Mouse (Mus musculus) embryonic facial prominence, embryonic 14.5 days (tissue): Measurements from ENCODE around the gene Ptprh. TPM values are rescaled to one million over a fixed set of nuclear protein-coding genes. Genes with fewer than 3 reads are reported as not detected.

Source experiments
- ATAC-seq: fragments of 200-750 bp; cut with Nextera tagmentation; 2 replicates; pipeline ENCODE4 v1.8.0; 2017; ENCODE audit warnings: low read depth, moderate number of reproducible peaks, moderate TSS enrichment
- DNase-seq: peaks from one replicate; pipeline ENCODE4 v3.0.0-alpha.2; 2015; ENCODE audit warnings: low spot score
- H3K27ac ChIP-seq: fragments of 300-500 bp; sonication (generic); replicated peaks from 2 replicates; pipeline ENCODE4 v1.5.1; 2014; ENCODE audit warnings: low read depth, mild to moderate bottlenecking, low read length, moderate library complexity
- H3K27me3 ChIP-seq: fragments of 300-500 bp; sonication (generic); replicated peaks from 2 replicates; pipeline ENCODE4 v1.6.1; 2014; ENCODE audit warnings: low read length; ENCODE audit not compliant: control insufficient read depth, insufficient read depth
- H3K36me3 ChIP-seq: fragments of 300-500 bp; sonication (generic); 2 replicates; pipeline ENCODE4 v1.6.1; 2014; ENCODE audit warnings: low read length, mixed read lengths; ENCODE audit not compliant: control insufficient read depth, insufficient read depth
- H3K4me1 ChIP-seq: fragments of 300-500 bp; sonication (generic); 2 replicates; pipeline ENCODE4 v1.6.1; 2014; ENCODE audit warnings: antibody characterized with exemption, low read length; ENCODE audit not compliant: control insufficient read depth, insufficient read depth
- H3K4me2 ChIP-seq: fragments of 300-500 bp; sonication (generic); 2 replicates; pipeline ENCODE4 v1.6.1; 2014; ENCODE audit warnings: low read depth, mild to moderate bottlenecking, low read length, moderate library complexity, mixed read lengths
- H3K4me3 ChIP-seq: fragments of 300-500 bp; sonication (generic); 2 replicates; pipeline ENCODE4 v1.5.1; 2014; ENCODE audit warnings: low read depth, mild to moderate bottlenecking, low read length
- H3K9ac ChIP-seq: fragments of 300-500 bp; sonication (generic); 2 replicates; pipeline ENCODE4 v1.6.1; 2014; ENCODE audit warnings: low read depth, mild to moderate bottlenecking, low read length, moderate library complexity, mixed read lengths
- H3K9me3 ChIP-seq: fragments of 300-500 bp; sonication (generic); 2 replicates; pipeline ENCODE4 v1.6.1; 2016; ENCODE audit warnings: low read length; ENCODE audit not compliant: control insufficient read depth
- WGBS: fragments of 180-500 bp; shearing (Covaris S2); extraction: QIAGEN DNeasy Blood & Tissue Kit; methylation state at CpG from one replicate; pipeline ENCODE4 v1.1.7; 2014; 5-methylcytosine and 5-hydroxymethylcytosine counted together
- polyA plus RNA-seq: library from polyadenylated mRNA; unstranded; fragments of >200 nt; fragmentation: Nextera tagmentation; extraction: Ambion mirVana; gene quantifications from 2 replicates; pipeline ENCODE4 v1.2.1, GENCODE M21; 2014

Gene Ptprh
- polyA plus RNA-seq, 1 experiment from 2014 or later, result not detected

DNA sequence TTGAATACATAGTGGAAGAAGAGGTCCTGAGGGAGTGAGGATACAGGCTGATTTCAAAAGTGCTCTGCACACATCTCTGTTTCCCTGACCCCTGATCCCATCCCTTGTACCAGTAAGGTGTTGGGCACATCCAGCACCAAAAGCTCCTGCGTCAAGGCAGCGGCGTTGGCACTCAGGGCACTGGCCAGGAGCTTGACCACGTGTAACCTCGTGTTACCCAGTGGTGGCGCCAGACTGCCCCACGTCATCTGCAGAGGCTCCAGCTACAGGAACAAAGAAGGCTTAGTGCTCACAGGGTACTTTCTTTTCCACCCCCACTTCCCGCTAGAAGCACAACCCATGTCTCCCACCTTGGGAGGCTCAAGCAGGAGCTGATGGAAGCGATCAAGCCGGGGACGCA is 37.3 kb upstream of the Ptprh start:
- DNase-seq (no peak), ATAC-seq (no peak)
- Histone ChIP-seq H3K27ac (no peak overlapping the region), H3K4me2 (no peak overlapping the region), H3K36me3 (peaks cover 89% of the 10 kb centered on the region), H3K27me3 (no peaks in the 10 kb centered on the region), H3K9me3 (no peaks in the 10 kb centered on the region), H3K4me1 (no peaks in the 10 kb centered on the region), H3K4me3 (no peak overlapping the region), H3K9ac (no peak overlapping the region)
- 77% methylated on average over 11 of the region's 11 CpGs for WGBS

DNA sequence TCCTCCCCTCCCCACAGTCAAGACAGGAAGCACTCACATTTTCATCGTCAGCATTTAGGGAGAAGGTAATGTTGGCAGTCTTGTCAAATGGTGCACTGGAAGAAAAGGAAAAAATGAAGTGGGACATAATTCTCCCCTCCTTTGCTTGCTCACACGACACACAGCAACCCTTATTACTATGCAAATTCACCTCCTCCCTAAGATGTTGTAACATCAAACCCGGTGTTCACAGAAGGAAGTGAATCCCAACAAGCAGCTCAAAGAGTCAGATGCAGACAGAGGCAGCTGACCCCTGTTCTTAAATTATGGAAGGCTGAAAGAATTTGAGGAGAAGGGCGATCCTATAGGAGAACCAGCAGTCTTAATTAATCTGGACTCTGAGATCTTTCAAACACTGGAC is 32.3 kb upstream of the Ptprh start:
- WGBS, result 81% methylated on average over 4 of the region's 4 CpGs
- H3K36me3 ChIP-seq, result peaks cover 88% of the 10 kb centered on the region

DNA sequence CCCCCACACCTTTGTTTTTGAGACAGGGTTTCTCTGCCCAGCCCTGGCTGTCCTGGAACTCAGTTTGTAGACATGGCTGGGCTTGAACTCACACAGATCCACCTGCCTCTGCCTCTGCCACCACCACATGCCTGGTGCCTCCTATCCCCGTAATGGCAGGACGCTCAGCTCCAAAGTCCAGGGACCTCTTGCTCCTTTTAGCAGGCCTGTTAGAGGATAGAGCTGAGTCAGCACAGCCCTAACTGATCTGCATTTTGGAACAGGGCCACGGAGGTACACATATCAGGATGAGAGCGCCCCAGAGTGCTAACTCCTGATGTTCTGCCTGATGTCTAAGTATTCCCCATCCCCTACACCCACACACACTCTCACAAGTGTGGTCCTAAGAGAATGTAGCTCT is 27.2 kb upstream of the Ptprh start, which contains the start of gene Tmem86b:
Gene Tmem86b (minus strand): TSS at position 392 of the 400 bp plus-strand sequence.
- no peak within 1 kb of the TSS for H3K4me3 ChIP-seq
- H3K4me2 ChIP-seq, result no peak within 1 kb of the TSS
- no peaks in the 10 kb centered on the region for H3K9me3 ChIP-seq
- no peak within 1 kb of the TSS for H3K27ac ChIP-seq
- no peaks in the 10 kb centered on the region for H3K4me1 ChIP-seq
- no peak within 1 kb of the TSS for H3K9ac ChIP-seq
- no peak for ATAC-seq
- 89% methylated on average over 4 of the region's 4 CpGs for WGBS
- no peaks in the 10 kb centered on the region for H3K27me3 ChIP-seq
- peaks cover 73% of the 10 kb centered on the region for H3K36me3 ChIP-seq
- DNase-seq, result no peak

More for the DNA sequence above, 32.3 kb upstream of the Ptprh start:
- ATAC-seq, result no peak
- Histone ChIP-seq H3K9ac (no peak overlapping the region), H3K4me2 (no peak overlapping the region), H3K9me3 (no peaks in the 10 kb centered on the region), H3K27ac (no peak overlapping the region), H3K4me3 (no peak overlapping the region), H3K27me3 (no peaks in the 10 kb centered on the region), H3K4me1 (no peaks in the 10 kb centered on the region)
- no peak for DNase-seq

DNA sequence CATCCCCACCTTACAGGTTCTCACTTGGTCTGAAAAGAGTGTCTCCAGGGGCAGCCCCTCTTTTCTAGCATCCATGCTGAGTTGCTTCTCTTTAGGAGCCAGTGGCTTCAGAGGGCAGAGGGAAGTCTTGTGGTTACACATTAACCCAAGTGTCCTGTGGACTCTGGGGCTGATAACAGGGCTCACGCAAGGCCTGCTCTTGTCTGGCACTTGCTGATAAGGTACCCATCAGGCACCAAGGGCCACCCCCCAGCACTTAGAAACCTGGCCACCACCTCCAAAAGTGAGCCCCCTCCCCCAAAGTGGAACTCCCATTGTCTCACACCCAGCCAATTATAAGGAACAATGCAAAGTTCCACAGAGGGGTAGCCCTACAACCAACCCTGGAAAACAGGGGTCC is 26.4 kb upstream of the Ptprh start:
- H3K27me3 ChIP-seq, result no peaks in the 10 kb centered on the region
- H3K9ac ChIP-seq, result no peak overlapping the region
- 100% methylated on average over 1 of the region's 1 CpGs for WGBS
- H3K4me3 ChIP-seq, result no peak overlapping the region
- no peak overlapping the region for H3K4me2 ChIP-seq
- no peaks in the 10 kb centered on the region for H3K4me1 ChIP-seq
- DNase-seq, result no peak
- H3K36me3 ChIP-seq, result peaks cover 66% of the 10 kb centered on the region
- no peak overlapping the region for H3K27ac ChIP-seq
- H3K9me3 ChIP-seq, result no peaks in the 10 kb centered on the region
- ATAC-seq, result no peak

DNA sequence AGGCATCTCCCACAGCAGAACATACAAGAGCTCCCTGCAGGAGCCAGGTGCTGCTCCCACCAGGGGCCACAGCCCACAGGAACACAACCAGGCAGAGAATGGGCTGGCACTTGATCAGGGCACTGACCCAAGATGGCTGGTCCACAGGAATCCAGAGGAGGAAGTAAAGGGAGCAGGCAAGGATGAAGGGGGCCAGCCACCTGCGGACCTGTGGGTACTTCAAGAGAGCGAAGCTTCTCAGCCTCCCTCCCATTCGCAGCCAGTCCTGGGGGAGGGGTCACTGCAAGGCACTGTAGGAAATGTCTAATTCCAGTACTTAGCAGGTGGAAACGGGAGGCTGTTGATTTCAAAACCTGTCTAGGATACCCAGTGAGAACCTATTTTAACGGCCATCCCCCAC is 25.7 kb upstream of the Ptprh start:
- Histone ChIP-seq H3K9ac (no peak overlapping the region), H3K36me3 (peaks cover 61% of the 10 kb centered on the region), H3K27ac (no peak overlapping the region), H3K9me3 (no peaks in the 10 kb centered on the region), H3K27me3 (no peaks in the 10 kb centered on the region), H3K4me1 (no peaks in the 10 kb centered on the region), H3K4me3 (no peak overlapping the region), H3K4me2 (no peak overlapping the region)
- ATAC-seq (no peak), DNase-seq (no peak)
- WGBS, result 94% methylated on average over 5 of the region's 5 CpGs

DNA sequence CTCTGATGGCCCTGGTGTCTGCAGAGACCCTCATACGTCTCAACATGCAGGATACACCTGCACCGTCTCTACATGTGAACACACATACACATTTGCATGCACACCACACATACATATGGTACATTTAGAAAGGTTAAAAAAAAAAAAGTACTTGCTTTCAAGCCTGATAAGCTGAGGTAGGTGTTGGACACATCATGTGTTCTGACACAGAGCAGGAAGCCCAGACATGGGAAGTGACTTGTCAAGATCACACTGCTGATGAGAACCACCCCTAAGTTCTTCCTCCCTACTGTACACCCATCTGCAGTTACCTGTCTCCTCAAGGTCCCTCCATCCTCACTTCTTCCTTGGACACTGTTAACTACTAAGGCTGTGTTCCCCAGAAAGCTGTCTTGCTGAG is 22.1 kb upstream of the Ptprh start:
- DNase-seq, result no peak
- H3K4me1 ChIP-seq, result no peaks in the 10 kb centered on the region
- 84% methylated on average over 2 of the region's 2 CpGs for WGBS

DNA sequence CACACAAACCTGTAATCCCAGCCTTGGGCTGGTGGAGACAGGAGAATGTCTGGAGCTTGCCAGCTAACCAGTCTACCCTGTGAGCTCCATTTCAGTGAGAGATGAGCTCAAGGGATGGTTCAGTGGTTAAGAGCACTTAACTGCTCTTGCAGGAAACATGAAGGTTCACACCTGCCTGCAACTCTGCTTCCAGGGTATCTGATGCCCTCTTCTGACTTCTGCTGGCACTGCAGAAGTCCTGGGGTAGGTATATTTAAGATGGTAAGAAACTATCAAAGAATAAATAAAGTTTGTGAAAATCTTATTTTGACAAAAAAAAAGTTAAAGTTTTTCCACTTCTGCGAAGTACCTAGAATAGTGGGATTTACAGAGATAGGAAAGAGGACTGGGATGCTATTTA is 20.5 kb upstream of the Ptprh start:
- WGBS, result 51% methylated on average over 1 of the region's 1 CpGs
- Histone ChIP-seq H3K4me2 (no peak overlapping the region), H3K9ac (no peak overlapping the region), H3K36me3 (peaks cover 13% of the 10 kb centered on the region), H3K4me3 (no peak overlapping the region), H3K4me1 (no peaks in the 10 kb centered on the region), H3K27ac (no peak overlapping the region), H3K27me3 (no peaks in the 10 kb centered on the region), H3K9me3 (no peaks in the 10 kb centered on the region)
- DNase-seq, result no peak
- ATAC-seq, result no peak

More for the DNA sequence above, 22.1 kb upstream of the Ptprh start:
- Histone ChIP-seq H3K36me3 (peaks cover 27% of the 10 kb centered on the region), H3K9me3 (no peaks in the 10 kb centered on the region), H3K27ac (no peak overlapping the region), H3K27me3 (no peaks in the 10 kb centered on the region), H3K4me3 (no peak overlapping the region), H3K9ac (no peak overlapping the region), H3K4me2 (no peak overlapping the region)
- no peak for ATAC-seq

DNA sequence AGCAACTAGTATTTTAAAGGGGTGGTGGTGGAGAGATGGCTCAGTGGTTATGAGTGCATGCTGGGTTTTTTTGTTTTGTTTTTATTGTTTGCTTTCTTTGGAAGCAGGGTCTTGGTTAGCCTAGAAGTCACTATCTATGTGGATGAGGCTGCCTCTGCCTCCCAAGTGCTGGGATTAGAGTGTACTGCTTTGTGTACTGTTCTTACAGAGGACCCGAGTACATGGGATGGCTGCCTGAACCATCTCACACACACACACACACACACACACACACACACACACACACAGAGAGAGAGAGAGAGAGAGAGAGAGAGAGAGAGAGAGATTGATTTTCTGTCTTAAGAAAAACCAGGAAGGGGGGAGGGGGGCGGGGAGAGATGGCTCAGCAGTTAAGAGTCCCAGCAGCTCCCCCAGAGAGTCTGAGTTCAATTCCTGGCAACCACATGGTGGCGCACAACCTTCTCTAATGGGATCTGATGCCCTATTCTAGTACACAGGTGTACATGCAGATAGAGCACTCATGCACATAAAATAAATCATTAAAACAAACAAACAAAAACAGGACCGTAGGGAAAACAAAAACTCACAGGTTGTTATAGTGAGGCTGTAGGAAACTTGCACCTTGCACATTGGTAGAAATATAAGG is 19.8 kb upstream of the Ptprh start:
- H3K4me1 ChIP-seq, result no peaks in the 10 kb centered on the region

DNA sequence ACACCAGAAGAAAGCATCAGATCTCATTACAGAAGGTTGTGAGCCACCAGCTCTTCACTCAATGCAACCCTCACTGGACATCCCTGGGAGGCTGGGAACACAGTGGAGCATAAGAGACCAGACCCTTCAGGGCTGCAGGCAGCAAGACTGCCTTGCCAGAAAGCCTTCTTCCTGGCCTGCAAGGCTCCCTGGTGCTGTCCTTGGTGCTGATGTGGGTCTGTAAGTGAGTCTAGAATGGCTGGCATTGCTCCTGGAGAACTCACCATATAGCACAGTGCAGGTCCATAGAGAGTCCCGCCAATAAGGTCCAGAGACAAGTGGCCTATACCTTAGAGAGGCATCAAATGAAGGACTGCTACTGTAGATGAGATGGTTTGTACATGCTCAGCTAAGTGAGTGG is 16.1 kb upstream of the Ptprh start:
- H3K9ac ChIP-seq, result no peak overlapping the region
- peak; percentile 81 for DNase-seq
- H3K4me1 ChIP-seq, result no peaks in the 10 kb centered on the region
- no peak overlapping the region for H3K4me3 ChIP-seq
- no peak for ATAC-seq
- no peaks in the 10 kb centered on the region for H3K36me3 ChIP-seq
- WGBS, result 11% methylated on average over 1 of the region's 1 CpGs
- no peak overlapping the region for H3K4me2 ChIP-seq
- H3K27ac ChIP-seq, result no peak overlapping the region
- no peaks in the 10 kb centered on the region for H3K27me3 ChIP-seq
- H3K9me3 ChIP-seq, result no peaks in the 10 kb centered on the region

More for the DNA sequence above, 19.8 kb upstream of the Ptprh start:
- peaks cover 6% of the 10 kb centered on the region for H3K36me3 ChIP-seq
- no peak overlapping the region for H3K27ac ChIP-seq
- peak; percentile 45; the same call in 1 of the 2 replicates for ATAC-seq
- WGBS, result 25% methylated on average over 4 of the region's 4 CpGs
- no peaks in the 10 kb centered on the region for H3K27me3 ChIP-seq
- peak; percentile 43 for DNase-seq
- no peak overlapping the region for H3K4me2 ChIP-seq
- H3K4me3 ChIP-seq, result no peak overlapping the region
- no peaks in the 10 kb centered on the region for H3K9me3 ChIP-seq
- H3K9ac ChIP-seq, result no peak overlapping the region
